Mouse (Mus musculus) thymus, adult 2 months (tissue): Measurements from ENCODE around the gene Pus7.

ENCODE experiments used
- CTCF ChIP-seq: fragments of 200-500 bp; IDR thresholded peaks from 2 replicates; pipeline ENCODE4 v1.5.1; 2012; ENCODE audit warnings: mild to moderate bottlenecking, control low read depth, low read length, moderate library complexity, borderline replicate concordance; ENCODE audit not compliant: control insufficient read depth, poor library complexity, insufficient read depth; ENCODE audit errors: extremely low read depth
- POLR2A ChIP-seq: fragments of 200-500 bp; IDR thresholded peaks from 2 replicates; pipeline ENCODE4 v1.6.1; 2012; ENCODE audit warnings: mild to moderate bottlenecking, low read length, control low read depth, moderate library complexity; ENCODE audit not compliant: control insufficient read depth, poor library complexity, insufficient read depth; ENCODE audit errors: extremely low read depth

DNA sequence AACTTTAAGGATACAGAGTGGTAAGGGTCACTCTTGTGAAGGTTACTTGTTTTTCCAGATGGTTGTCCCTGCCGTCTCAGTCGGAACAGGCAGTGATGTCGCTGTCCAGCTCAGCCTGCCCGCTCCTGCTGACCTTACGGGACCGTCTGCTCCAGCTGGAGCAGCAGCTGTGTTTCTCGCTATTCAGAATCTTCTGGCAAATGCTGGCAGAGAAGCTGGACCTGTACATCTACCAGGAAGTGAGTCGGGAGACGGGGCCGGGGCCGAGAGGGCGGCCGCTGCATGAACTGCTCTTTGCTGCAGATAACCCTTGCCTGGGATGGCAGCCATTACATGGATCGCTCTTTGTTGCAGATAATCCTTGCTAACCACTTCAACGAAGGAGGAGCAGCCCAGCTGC is 33.2 kb upstream of the Pus7 start:
- TF ChIP-seq CTCF = no peak
- no peak for TF ChIP-seq POLR2A
